Mouse (Mus musculus): Measurements from ENCODE around the gene Trmt44.
"Not testable (repeated sequence)": the region's sequence is repeated elsewhere in the genome, so short reads cannot be mapped to it uniquely, and the experiment has no call there.

Gene Trmt44

DNA sequence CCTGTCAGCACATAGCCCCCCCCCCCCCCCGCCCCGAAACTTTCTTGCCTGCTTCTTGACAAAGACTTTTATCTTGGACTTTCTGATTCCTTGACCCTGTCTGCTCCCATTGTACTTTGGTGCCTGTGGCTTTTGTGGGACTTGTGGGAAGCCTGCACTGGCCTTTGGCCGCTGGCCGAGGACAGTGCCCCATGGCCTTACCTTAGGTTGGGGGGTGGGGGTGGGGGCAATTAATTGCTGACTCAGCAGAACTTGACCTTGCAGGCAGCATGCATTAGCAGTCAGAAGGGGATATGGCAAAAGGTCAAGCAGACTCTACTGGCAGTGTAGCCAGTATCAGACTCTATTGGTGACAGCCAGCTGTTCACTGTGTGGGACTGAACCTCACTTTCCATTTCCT lies 16.6 kb upstream of the Trmt44 start:
- DNase-seq (ENCODE audit: low spot score), result no peak

- DNase-seq (ENCODE audit: low spot score), result not testable (repeated sequence)
Observed at GRCm38 (mm10) chr5:35584259-35584658, 9.4 kb upstream of the Trmt44 start.

- DNase-seq (ENCODE audit: low spot score), result no peak
Observed at GRCm38 (mm10) chr5:35583221-35583783, 8.4 kb upstream of the Trmt44 start.

DNA sequence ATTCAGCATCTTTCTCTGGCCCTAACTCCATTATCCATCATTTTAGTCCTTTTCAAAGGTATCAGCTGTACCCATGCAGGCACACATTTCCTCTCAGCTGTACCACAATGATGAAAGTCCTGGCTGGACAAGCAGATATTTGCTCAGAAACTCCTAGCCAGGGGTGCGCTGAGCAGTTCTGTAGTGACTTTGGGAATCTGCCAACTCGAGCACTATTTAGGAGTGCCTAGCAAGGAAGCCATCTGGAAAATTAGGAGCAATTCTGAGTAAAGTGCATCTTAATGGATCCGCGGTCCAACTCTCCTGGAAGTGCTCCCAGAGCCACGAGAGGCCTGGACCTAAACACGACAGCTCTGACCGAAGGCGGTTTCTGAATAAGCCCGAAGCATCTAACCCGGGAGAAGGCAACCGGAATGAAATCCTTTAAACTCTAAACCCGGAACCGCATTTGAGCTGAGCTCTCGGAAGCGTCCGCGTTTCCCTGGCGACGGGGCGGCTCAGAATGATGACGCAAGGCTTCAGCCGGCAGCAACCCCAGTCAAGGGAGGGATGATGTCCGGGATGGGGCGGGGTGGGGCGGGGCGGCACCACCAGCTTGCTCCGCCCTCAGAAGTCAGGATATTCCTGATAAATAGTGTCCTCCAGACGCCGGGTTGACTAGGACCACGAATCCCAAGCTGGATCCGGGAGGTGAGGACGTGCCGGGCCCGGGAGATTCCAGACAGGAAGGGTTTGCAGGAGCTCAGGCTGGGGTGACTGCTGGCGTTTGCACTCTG lies 7.8 kb upstream of the Trmt44 start, which contains the start of gene Acox3:
Acox3 (plus strand) TSS at position 596 of the 776 bp plus-strand sequence.
- peak; percentile 96 for DNase-seq (ENCODE audit: low spot score)

GRCm38 (mm10) chr5:35580156-35580922 lies 5.5 kb upstream of the Trmt44 start:
- no peak for DNase-seq (ENCODE audit: low spot score)

DNA sequence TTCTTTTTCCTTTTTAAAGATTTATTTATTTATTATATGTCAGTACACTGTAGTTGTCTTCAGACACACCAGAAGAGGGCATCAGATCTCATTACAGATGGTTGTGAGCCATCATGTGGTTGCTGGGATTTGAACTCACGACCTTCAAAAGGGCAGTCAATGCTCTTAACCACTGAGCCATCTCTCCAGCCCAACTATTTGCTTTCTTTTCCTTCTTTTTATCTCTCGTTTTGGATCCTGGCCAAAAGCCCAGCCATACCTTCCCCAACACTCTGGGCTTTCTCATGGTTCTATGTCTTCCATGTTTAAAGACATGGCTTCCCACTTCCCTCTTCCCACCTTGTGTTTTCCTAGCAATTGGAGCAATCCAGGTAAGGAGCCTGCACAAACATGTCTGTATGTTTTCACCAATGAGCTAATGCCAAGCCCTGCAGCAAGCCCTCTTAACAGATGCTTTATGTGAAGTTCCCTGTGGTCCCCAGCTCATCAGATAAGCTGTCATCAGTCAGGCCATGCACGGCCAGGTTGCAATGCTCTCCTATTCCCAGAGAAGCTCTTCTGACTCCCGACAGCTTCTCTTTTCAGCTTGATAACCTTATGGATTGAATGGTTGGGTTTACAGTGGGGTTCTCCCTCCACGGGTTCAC lies 4.5 kb upstream of the Trmt44 start:
- no peak for DNase-seq (ENCODE audit: low spot score)

- no peak for DNase-seq (ENCODE audit: low spot score)
Observed at GRCm38 (mm10) chr5:35578411-35578810, 3.5 kb upstream of the Trmt44 start.

DNA sequence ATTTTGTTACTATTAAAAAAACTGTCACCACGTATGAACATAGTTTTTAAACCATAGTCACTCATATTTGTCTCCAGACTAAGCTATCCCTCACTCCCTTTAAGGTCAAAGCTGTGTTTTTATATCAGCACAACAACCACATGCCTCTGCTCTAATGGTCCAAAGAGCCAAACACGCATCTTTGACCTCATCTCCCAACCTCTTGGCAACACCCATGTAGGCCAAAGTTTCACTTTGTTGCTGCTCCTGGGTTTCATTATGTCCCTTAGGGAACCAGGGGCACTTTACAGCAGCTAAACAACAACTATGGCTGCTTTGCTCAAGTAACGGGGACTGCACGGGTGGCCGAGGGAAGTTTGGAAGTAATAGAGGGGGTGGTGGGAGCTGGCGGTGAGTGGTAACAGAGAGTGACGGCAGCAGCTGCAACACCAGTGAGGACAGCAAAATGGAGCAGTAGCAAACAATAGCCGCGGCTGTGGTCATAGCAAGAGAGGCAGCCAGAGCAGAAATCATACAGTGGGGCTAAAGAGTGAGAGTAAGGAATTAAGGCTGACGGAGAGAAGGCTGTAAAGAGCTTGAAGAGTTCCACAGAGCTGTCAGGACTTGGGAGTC lies 1.6 kb upstream of the Trmt44 start:
- DNase-seq (ENCODE audit: low spot score), result no peak

DNA sequence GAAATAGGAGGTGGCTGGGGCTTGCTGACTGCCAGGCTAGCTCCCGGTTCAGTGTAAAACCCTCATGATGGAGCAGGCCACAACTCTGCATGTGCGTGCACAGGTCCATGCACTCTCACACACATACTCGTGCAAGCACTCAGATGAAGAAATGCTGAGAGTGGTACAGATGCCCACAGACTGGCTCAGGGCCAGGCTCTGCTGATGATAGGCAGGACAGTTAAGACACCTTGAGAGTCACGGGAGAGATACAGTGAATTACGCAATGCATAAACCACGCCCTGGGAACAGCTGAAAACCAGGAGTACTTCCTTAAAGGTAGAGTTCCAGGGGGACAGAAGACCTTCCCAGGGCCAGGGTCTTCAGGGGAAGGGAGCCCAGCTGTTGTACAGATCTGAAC lies 3.3 kb downstream of the Trmt44 start:
- no peak for DNase-seq (ENCODE audit: low spot score)

DNA sequence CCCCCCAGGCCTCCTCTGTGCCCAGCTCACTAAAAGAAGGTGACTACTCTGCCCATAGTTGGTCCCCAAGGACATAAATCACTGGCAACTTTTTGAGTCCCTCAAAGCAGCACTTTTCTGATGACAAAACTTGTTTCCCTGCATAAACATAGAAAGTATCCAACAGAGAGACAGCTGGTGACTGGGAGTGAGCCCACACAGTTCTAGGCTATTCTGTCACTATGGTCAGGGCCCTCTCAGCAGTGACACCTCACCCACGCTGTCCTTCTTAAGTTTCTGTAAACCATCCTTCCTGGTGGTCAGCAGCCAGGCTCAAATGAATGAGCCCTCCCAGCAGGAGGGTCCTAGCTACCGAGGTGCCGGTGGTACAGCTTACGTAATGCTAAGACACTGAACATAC lies 8.2 kb downstream of the Trmt44 start:
- no peak for DNase-seq (ENCODE audit: low spot score)

DNA sequence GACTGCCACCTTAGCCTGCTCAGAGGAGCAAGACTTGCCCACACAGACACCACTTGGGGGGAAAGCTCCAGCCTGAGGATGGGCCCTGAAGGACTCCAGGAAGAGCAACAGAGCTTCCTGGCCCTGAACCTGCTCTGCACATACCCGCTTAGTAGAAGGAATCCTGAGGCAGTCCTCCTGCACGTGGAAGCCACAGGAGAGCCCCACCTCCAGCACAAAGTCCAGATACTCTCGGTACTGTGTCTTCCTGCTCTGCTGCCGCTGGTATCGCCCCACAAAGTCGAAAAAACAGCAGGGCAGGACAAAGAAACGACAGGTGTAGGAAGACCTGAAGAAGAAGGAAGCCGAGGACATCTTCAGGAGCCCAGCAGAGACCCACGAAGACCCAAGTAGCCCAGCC lies 9.7 kb downstream of the Trmt44 start:
- no peak for DNase-seq (ENCODE audit: low spot score)

- DNase-seq (ENCODE audit: low spot score), result peak; percentile 86
Observed at GRCm38 (mm10) chr5:35563449-35563848, 11.4 kb downstream of the Trmt44 start.

DNA sequence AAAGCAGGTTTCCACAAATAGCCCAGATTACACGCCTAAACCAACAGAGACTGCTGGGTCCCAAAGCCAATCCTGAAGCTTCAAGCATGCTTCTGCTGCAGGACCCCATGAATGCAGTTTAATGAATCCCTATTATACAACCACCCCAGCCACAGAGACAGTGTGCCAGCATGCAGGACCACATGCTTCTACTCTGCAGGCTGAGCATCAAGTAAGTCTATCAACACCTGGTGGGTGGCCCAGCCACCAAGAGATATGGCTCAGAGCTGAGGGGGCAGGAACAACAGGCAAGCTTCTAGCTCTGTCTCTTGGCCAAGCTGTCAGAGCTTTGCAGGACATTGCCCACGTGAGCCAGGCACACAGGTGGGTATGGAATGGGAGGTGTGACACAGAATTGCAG lies 12.3 kb downstream of the Trmt44 start:
- no peak for DNase-seq (ENCODE audit: low spot score)

DNA sequence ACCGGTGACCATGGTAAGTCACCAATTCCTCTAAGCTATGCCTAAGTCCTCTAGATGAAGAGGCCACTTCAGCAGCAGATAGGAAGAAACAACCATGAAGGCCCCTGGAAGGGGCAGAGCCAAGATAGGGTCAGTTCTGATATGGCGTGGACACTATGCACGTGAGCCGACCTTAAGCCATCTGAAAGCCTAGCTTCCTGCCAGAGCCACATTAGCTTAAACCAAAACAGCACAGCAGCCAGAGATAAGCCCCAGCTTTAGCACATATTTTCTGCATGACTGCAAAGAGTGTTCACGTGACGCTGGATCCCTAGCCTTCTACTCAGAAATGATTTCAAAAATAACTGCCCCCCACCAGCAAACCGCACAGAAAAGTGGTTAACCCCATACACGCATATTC lies 15.4 kb downstream of the Trmt44 start:
- no peak for DNase-seq (ENCODE audit: low spot score)

- DNase-seq (ENCODE audit: low spot score), result peak; percentile 57
Observed at GRCm38 (mm10) chr5:35557946-35558621, 16.8 kb downstream of the Trmt44 start.

GRCm38 (mm10) chr5:35556393-35556792 lies 18.5 kb downstream of the Trmt44 start:
- no peak for DNase-seq (ENCODE audit: low spot score)

DNA sequence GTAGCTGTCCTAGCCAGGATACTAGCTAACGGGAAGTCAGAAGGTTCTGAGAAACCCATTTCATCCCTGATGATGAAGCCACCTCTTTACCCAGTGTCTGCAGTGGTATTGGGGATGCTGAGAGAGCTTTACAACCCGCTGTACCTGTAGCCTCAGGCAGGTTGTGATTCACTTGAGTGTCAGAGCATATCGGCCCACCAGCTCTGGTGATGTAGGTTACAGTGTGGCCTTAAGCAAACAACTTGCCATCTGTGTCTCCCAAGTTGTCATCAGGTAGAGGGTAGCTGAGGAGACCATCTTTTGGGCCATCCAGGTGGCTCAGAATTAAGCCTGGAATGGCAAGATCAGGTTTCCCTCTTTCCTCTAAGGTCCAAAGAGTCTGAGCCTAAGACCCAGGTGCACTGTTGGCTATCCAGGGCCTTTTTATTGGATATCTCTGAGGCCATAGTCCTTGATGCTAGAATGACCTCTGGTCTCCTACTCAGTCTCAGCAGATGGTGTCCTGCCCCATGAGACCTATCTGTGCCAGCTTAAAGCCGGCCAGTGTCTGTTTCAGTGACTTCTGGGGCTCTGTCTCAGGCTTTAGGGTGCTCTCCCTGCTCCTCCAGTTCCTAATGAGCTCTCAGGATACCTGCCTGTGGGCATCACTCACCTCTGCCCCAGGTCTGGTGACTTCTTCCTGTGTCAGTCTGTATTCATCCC lies 21.9 kb downstream of the Trmt44 start:
- no peak for DNase-seq (ENCODE audit: low spot score)

GRCm38 (mm10) chr5:35551855-35552837 lies 22.7 kb downstream of the Trmt44 start:
- DNase-seq (ENCODE audit: low spot score), result peak; percentile 32

GRCm38 (mm10) chr5:35546127-35546526 lies 28.7 kb downstream of the Trmt44 start:
- no peak for DNase-seq (ENCODE audit: low spot score)

Measured in retina, embryonic 14.5 days (tissue).